In the genomic region with DNA sequence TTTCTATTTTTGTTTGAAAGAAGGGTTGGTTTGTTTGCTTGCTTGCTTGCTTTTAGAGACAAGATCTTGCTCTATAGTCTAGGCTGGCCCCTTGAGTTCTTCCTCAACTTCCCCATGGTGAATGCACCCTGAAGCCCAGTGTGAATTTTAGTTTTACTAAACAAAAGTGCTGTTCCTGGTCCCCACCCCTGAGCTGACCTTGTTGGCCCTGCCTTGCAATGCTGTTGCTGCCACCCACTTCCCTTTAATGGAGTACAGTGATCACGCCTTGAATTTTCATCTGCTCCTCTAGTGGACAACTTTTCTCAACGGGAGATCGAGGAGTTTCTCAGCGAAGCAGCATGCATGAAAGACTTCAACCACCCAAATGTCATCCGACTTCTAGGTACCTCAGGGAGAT, we compare ENCODE assay signal across 24 mouse cellular contexts.
"Had no signal": no experiment of that assay in that cellular context is flagged by ENCODE, and none has a peak within 500 bp of the region (broad histone marks: within the 10 kb centered on the region; RNA-seq: fewer than 3 reads in every experiment).

No protein-coding gene starts in this region.

- ATAC-seq: intestine, postnatal 0 days; midbrain, embryonic 13.5 days had no signal

- DNase-seq: kidney, adult 2 months; kidney, postnatal 25 days; layer of hippocampus, adult 9-11 months; layer of hippocampus, postnatal 36 days; left cerebral cortex, postnatal 4 days; lung, postnatal 14 days; right cerebral cortex, adult 18-20 months; right cerebral cortex, postnatal 14 days; right cerebral cortex, postnatal 4 days; thymus, postnatal 25 days had no signal

- H3K27me3 ChIP-seq: liver, embryonic 15.5 days; lung, embryonic 15.5 days; midbrain, embryonic 13.5 days; neural tube, embryonic 12.5 days; neural tube, embryonic 15.5 days had no signal

- H3K4me3 ChIP-seq: layer of hippocampus, adult 2 months; left cerebral cortex, adult 2 months; liver, embryonic 15.5 days; lung, embryonic 15.5 days; megakaryocyte, embryonic 14.5 days; midbrain, embryonic 10.5 days; midbrain, embryonic 13.5 days; neural tube, embryonic 12.5 days; neural tube, embryonic 15.5 days had no signal

- H3K4me1 ChIP-seq: liver, embryonic 15.5 days; lung, embryonic 15.5 days; neural tube, embryonic 15.5 days had no signal

- H3K9ac ChIP-seq: liver, embryonic 15.5 days; lung, embryonic 15.5 days; midbrain, embryonic 13.5 days; neural tube, embryonic 12.5 days; neural tube, embryonic 15.5 days had no signal

- H3K9me3 ChIP-seq: liver, embryonic 15.5 days; lung, embryonic 15.5 days; megakaryocyte, embryonic 14.5 days; midbrain, embryonic 10.5 days; midbrain, embryonic 13.5 days; neural tube, embryonic 12.5 days; neural tube, embryonic 15.5 days had no signal

- H3K36me3 ChIP-seq: midbrain, embryonic 13.5 days; neural tube, embryonic 12.5 days; neural tube, embryonic 15.5 days had no signal

- H3K4me2 ChIP-seq: liver, embryonic 11.5 days; liver, embryonic 15.5 days; lung, embryonic 15.5 days; midbrain, embryonic 13.5 days; neural tube, embryonic 12.5 days; neural tube, embryonic 15.5 days had no signal

- H3K27ac ChIP-seq: kidney, postnatal 0 days; layer of hippocampus, adult 2 months; left cerebral cortex, adult 2 months; liver, embryonic 15.5 days; lung, embryonic 15.5 days; macrophage; midbrain, embryonic 10.5 days; midbrain, embryonic 13.5 days; neural tube, embryonic 12.5 days; neural tube, embryonic 15.5 days; stomach, postnatal 0 days had no signal
